Mouse (Mus musculus) NIH3T3 (cell line): ENCODE results near the gene Plch2.

ENCODE experiments used
- DNase-seq: peaks from one replicate; pipeline ENCODE4 v3.0.0-alpha.2; 2012; ENCODE audit warnings: low read depth

Plch2 gene

DNA sequence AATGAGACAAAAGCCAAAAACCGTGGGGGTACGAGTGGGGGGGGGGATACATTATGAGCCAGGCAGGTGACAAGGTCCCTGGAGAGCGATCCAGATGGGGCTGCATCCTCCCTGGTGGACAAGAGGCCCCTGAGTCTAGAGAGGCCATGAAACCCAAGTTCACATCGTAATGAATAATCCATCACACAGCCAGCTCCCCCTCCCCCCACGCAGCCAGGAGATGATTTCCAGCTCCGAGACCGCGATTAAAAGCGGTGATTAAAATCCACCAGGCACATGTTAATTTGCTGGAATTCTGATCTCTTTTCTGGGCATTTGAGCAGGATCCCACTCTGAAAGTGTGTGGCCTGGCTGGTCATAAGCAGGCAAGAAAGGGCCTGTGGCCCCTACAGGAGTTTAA lies 35.8 kb downstream of the Plch2 start:
- no peak for DNase-seq

DNA sequence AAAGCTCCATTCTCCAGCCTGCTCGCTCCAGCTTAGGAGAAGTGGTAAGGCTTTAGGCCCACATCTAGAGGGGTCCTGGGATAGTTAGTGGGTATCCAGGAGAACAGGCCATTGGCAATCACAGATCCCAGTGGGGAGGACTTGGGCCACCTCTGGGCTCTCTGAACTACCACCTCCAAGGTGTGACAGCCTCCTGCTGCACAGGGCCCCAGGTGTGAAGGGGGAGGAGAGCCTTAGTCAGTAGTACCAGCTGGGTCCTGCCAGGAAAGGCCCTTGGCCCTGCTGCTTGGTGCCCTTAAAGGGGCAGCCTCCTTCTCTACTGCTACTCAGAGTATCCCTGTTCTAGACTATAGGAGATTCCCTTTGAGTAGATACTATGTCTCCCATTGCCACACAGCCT lies 36.4 kb downstream of the Plch2 start:
- no peak for DNase-seq

DNA sequence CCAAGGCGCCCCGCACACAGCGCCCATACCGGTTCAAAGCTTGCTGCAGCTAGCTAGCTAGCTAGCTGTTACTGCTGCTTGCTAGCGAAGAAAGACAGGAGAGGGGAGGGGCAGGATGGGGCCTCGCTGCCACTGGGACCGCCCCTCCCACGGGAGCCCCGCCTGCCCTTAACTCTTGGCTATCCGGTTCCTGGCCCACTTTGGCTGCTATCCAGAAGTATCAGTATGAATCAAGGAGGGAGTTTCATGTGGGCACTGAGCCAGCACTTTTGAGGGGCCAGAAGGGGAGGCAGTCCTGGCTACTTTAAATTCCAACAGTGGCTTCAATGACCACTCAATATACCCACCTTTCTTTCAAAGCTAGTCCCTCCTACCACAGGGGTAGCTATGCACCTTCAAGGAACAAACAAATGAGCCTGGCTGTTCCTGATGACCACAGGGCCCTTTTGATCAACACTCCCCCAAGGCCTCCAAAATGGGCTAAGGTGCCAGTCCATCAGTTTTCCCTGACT lies 37.2 kb downstream of the Plch2 start:
- peak; percentile 12 for DNase-seq

DNA sequence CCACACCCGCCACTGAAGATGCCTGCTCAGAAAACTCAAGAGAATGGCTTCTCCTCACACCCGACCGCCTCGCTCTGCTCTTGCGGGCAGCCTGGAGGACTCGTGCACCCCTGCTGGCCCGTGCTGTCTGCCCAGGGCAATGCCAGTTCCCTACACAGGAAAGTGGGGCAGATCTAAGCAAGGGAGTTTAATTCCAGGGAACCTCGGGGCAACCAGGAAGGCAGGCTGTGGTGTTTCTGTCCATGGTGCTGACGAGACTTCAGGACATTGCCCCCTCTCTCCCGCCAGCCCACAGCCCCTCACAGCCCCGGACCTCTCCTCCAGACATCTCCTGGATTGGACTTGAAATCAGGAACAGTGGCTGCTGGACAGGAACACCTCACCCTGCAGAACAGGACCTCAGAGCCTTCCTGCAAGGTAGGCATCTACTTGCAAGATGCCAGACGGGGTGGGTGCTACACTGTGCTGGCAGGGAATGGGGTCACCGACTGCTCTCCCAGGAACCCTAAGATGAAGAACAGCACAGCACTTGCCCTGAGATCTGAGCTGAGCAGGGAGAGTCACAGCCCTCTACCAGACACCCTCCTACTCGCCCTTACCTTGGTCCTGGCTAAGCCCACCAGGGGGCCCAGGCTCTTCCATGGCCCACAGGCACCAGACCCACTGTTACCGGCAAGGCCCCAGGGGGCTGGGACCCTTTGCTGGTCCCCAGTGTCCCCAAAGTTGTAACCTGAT lies 37.8 kb downstream of the Plch2 start:
- DNase-seq = peak; percentile 66

DNA sequence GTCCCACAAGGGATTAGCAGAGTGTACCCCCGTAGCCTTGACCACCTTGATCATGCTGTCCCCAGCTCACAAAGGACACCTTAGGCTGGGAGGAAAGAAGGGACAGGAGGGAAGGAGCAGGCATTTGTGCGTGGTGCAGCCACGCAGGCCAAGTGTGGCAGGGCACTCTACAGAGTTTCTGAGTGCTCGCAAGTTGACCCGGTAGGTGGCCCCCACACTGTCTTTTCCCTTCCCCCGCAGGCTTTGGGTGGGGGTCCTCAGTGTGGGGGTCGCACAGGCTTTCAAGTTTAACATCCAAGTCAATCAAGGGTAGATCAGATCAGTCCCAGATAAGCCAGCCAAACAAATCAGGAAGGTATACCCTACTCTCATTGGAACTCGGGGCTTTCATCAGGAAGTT lies 38.5 kb downstream of the Plch2 start:
- DNase-seq = no peak

DNA sequence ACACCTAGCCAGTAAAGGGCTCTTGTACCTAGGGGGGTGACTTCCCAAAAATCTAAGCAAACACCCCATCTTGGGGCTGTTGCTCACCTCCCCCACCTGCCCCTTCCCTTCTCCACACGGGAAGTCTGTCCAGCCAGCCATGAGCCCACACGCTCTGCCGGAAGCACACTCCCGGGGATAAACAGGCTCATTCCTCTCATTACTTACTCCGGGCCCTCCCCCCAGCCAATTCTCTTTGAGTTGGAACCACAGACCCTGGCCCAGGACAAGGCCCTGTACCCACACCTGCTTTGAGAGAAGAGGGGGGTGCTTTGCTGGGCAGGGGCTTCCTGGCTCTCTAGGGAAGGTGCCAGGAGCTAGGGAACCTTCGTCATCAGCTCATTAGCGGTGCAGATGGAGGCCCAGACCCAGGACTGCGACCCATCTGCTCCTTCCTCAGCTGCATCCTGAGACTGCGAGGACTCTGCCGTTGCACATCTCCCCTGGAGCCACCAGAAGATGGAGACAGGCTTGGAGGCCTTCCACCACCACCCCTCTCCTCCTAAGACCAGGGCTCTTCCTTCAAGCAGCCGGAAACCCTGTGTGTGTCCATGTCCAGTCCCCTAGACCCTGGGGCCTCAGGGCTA lies 39.2 kb downstream of the Plch2 start:
- no peak for DNase-seq

GRCm38 (mm10) chr4:155016807-155017206 lies 39.8 kb downstream of the Plch2 start:
- DNase-seq = no peak

DNA sequence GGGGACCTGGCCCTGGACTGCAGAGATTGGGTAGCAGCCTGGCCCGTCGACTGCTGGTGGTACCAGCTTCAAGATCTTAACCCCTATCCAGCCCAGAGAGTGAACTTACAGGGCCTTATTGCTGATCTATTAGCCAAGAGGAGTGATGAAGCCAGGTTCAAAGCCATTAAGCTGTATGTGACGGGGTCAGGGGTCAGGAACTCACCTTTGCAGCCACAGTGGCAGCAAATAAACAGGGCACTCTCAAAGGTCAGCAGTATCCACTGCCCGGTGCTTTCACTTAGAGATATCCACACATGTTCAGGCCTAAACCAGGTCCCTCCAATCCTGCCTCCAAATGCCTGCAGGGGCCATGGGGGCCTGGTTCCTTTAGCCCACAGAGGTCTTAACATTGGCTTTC lies 41.0 kb downstream of the Plch2 start:
- DNase-seq = no peak

DNA sequence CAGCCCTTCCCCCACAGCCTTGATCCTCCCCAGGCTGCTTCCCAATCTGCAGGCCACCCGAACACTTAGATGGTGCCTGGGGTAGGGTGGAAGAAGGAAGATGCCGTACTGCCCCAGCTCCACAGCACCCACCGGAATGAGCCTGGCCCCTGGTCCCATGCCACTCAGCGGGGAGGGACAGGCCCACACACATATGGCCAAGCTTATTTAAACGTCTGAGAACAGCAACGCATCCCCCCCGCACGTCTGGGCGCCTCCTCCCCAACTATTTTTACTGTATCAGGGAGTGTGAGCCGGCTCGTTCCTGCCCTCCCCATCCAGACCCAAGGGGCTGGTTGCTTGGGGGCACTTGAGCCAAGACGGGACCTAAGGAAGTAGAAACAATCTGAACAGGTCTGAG lies 41.8 kb downstream of the Plch2 start:
- no peak for DNase-seq

DNA sequence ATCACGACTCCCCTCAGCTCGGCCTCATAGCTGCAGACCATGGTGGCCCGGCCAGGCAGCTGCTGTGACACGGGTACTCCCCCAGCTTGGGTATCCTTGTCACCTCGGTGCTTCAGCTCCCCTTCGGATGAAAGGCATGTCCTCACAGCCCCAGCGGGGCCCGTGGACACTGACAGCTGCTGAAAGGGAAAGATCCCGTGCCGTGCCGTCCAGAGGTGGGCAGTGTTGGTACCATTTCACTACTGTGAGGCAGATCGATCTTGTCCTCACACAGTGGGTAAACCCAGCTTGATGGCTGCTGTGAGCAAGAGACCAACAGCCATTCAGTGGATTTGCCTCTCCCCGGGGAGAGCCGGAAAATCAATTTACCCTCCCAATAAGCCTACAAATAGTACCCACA lies 42.3 kb downstream of the Plch2 start:
- no peak for DNase-seq

GRCm38 (mm10) chr4:155012788-155013187 lies 43.8 kb downstream of the Plch2 start:
- DNase-seq = peak; percentile 66

- no peak for DNase-seq
These were observed 44.5 kb downstream of the Plch2 start for GRCm38 (mm10) chr4:155012115-155012514.

DNA sequence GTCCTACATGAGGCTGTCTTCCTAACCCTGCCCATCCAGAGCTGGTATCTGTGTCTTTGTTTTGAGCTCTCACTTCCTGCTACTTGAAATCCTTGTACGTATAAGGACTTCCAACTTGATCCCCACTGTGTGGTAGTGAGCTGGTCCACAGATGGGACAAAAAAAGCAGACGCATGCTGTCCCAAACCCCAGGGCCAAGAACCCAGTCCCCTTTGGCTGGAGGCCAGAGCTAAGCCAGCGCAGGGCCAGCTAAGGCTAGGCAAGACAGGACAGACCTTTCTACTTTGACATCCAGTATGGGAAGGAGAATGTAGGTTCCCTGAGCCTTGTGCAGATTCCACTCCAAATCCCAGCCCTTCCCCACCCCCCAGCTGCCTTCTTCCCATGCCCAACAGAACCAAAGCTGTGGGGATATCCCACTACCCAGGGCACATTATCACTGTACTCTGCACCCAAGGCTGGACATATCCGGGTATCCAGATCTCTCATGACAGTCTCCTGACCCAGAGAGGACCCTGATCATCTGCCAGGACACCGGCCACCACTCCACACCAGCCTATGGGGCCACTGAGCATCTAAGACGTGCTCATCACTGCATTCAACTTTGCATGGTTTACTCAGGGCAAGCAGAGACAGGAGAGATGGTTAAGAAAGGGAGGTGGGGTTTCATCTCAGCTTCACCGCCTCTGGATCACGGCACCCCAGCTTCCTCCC lies 45.1 kb downstream of the Plch2 start:
- DNase-seq = no peak

- DNase-seq = peak; percentile 6
These were observed 45.7 kb downstream of the Plch2 start for GRCm38 (mm10) chr4:155010870-155011269.

- no peak for DNase-seq
These were observed 47.4 kb downstream of the Plch2 start for GRCm38 (mm10) chr4:155009216-155009615.

GRCm38 (mm10) chr4:155008075-155008474 lies 48.5 kb downstream of the Plch2 start:
- DNase-seq = no peak

DNA sequence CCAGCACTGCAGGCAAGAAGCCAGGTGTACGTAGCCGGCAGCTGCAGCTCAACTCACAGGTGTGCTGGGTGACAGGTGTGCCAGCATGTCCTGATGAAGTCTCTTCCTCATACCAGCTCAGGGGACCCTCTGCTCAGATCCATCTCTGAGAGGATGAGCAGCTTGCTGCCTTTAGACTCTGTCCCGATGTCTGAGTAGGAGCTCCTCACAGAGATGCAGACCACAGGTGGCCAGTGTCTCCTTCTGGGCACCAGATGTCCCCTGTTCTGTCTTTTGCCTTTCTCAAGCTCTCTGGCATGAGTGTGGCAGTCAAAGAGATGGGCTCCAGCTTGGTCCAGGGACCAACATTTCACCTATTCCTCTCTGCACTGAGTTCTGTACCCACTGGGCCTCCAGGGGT lies 48.9 kb downstream of the Plch2 start:
- no peak for DNase-seq

- no peak for DNase-seq
These were observed 50.3 kb downstream of the Plch2 start for GRCm38 (mm10) chr4:155006296-155006695.

DNA sequence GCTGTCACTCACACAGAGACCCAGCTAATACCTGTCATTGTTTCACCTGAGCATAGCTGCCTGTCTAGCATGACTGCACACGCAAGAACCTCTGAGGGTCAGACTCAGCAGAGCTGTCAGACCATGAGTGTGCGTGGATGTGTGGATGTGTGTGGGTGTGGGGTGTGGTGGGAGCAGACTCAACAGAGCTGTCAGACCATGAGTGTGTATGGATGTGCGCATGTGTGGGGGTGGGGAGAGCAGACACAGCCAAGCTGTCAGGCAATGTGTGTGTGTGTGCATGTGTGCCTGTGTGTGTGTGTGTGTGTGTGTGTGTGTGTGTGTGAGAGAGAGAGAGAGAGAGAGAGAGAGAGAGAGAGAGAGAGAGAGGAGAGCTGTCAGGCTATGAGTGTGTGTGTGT lies 51.3 kb downstream of the Plch2 start:
- no peak for DNase-seq

GRCm38 (mm10) chr4:154999379-154999778 lies 57.2 kb downstream of the Plch2 start:
- no peak for DNase-seq

- no peak for DNase-seq
These were observed 59.9 kb downstream of the Plch2 start for GRCm38 (mm10) chr4:154996572-154997154.

DNA sequence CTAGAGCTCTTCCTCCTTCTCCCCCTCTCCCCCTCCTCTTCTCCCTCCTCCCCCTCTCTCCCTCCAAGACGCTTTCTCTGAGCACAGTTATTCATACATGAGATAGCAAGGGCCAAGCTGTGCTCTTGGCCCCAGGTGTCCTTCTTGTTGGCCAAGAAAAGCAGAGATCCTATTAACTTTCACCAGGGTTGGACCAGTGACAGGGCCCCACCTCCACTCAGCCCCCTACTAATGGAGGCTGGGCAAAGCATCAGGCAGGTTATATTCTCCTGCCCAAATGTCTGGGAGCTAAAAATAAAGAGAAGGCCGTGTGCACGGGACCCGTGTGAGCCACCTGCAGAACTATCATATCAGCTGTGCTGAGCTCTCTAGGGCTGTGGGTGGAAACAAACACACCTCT lies 61.7 kb downstream of the Plch2 start:
- DNase-seq = no peak

DNA sequence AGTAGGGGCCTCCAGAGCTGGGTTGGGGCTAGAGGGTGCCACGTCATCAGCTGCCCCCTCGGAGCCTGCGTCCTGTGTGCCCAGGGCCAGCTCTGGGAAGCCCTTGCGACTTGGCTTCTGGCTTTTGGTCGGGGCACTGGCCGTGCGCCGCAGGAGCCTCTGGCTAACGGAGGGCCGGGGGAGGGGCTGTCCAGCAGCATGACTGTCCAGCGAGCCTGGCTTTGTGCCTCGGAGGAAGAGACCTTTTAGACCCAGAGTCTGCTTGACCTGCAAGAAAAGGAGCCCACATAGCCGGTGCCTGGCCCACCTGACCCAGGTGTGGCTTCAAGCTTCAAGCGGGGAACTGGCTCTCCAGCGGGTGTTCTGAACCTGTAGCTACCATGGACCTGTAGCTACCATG lies 69.8 kb downstream of the Plch2 start:
- no peak for DNase-seq
